Mouse (Mus musculus): ENCODE measurements at regions not wholly inside any gene's neighbourhood (a gene's known extent, or its start where the extent isn't known, plus 50 kb on each side); places are given as distances from the start of the nearest gene placed in this dataset.

GRCm38 (mm10) chr10:6026317-6026716, 104.1 kb upstream of the Rgs17 start:
- TF ChIP-seq CTCF (IDR thresholded peaks at IDR 0.05; ENCODE audit: extremely low read depth, insufficient read depth, insufficient read length, insufficient replicate concordance) (no peak), POLR2A (IDR thresholded peaks at IDR 0.05; ENCODE audit: low read depth, low read length) (no peak)

All from spleen, adult 2 months (tissue).